Mouse (Mus musculus): ENCODE measurements at regions not wholly inside any gene's neighbourhood (a gene's known extent, or its start where the extent isn't known, plus 50 kb on each side); places are given as distances from the start of the nearest gene placed in this dataset.

- ATAC-seq (ENCODE audit: insufficient number of reproducible peaks, insufficient read depth, low FRiP score, low read depth), result no peak
- Histone ChIP-seq H3K4me1 (ENCODE audit: control insufficient read depth, insufficient read depth, low read length) (no peaks in the 10 kb centered on the region), H3K36me3 (ENCODE audit: control insufficient read depth, insufficient read depth, low read length) (no peaks in the 10 kb centered on the region), H3K9me3 (ENCODE audit: control insufficient read depth, low read depth, low read length) (no peaks in the 10 kb centered on the region), H3K27me3 (ENCODE audit: control insufficient read depth, insufficient read depth, low read length) (no peaks in the 10 kb centered on the region), H3K4me3 (ENCODE audit: low read depth, low read length) (no peak overlapping the region), H3K4me2 (replicated peaks; ENCODE audit: low read depth, low read length) (no peak overlapping the region), H3K9ac (replicated peaks; ENCODE audit: low read depth, low read length) (no peak overlapping the region), H3K27ac (ENCODE audit: low read length) (no peak overlapping the region)
- WGBS, result 76% methylated on average over 1 of the region's 1 CpGs
These were observed 2785.8 kb downstream of the Poteg start for GRCm38 (mm10) chr8:30233266-30233665.

DNA sequence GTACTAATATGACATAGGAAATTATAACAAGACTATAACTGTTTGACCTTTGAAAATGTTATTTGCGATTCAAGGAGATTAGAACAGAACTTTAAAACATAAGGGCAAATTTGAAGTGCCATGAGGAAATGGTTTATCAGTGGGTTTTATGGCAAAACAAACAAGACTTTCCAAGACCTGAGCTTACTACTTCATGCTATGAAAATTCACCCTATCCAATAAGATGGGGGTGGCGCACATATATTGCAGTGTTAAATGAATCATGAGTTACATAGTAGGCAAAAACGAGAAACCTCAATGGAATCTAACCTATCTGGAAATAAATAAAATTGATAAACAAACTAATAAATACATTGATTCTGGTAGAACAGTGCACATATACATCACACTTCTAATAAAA, 2804.3 kb downstream of the Poteg start:
- Histone ChIP-seq H3K27me3 (ENCODE audit: control insufficient read depth, insufficient read depth, low read length) (no peaks in the 10 kb centered on the region), H3K4me2 (replicated peaks; ENCODE audit: low read depth, low read length) (no peak overlapping the region), H3K9me3 (ENCODE audit: control insufficient read depth, low read depth, low read length) (no peaks in the 10 kb centered on the region), H3K36me3 (ENCODE audit: control insufficient read depth, insufficient read depth, low read length) (no peaks in the 10 kb centered on the region), H3K4me3 (ENCODE audit: low read depth, low read length) (no peak overlapping the region), H3K9ac (replicated peaks; ENCODE audit: low read depth, low read length) (no peak overlapping the region), H3K27ac (ENCODE audit: low read length) (no peak overlapping the region), H3K4me1 (ENCODE audit: control insufficient read depth, insufficient read depth, low read length) (no peaks in the 10 kb centered on the region)
- ATAC-seq (ENCODE audit: insufficient number of reproducible peaks, insufficient read depth, low FRiP score, low read depth), result no peak
- 89% methylated on average over 3 of the region's 3 CpGs for WGBS

- Histone ChIP-seq H3K9ac (replicated peaks; ENCODE audit: low read depth, low read length) (no peak overlapping the region), H3K4me2 (replicated peaks; ENCODE audit: low read depth, low read length) (no peak overlapping the region), H3K4me1 (ENCODE audit: control insufficient read depth, insufficient read depth, low read length) (no peaks in the 10 kb centered on the region), H3K9me3 (ENCODE audit: control insufficient read depth, low read depth, low read length) (no peaks in the 10 kb centered on the region), H3K27ac (ENCODE audit: low read length) (no peak overlapping the region), H3K4me3 (ENCODE audit: low read depth, low read length) (no peak overlapping the region), H3K27me3 (ENCODE audit: control insufficient read depth, insufficient read depth, low read length) (no peaks in the 10 kb centered on the region), H3K36me3 (ENCODE audit: control insufficient read depth, insufficient read depth, low read length) (no peaks in the 10 kb centered on the region)
- ATAC-seq (ENCODE audit: insufficient number of reproducible peaks, insufficient read depth, low FRiP score, low read depth), result no peak
- 86% methylated on average over 6 of the region's 6 CpGs for WGBS
These were observed 2822.8 kb downstream of the Poteg start for GRCm38 (mm10) chr8:30269949-30270910.

- Histone ChIP-seq H3K4me3 (ENCODE audit: low read depth, low read length) (no peak overlapping the region), H3K9me3 (ENCODE audit: control insufficient read depth, low read depth, low read length) (no peaks in the 10 kb centered on the region), H3K4me1 (ENCODE audit: control insufficient read depth, insufficient read depth, low read length) (no peaks in the 10 kb centered on the region), H3K27ac (ENCODE audit: low read length) (no peak overlapping the region), H3K4me2 (replicated peaks; ENCODE audit: low read depth, low read length) (no peak overlapping the region), H3K36me3 (ENCODE audit: control insufficient read depth, insufficient read depth, low read length) (no peaks in the 10 kb centered on the region), H3K27me3 (ENCODE audit: control insufficient read depth, insufficient read depth, low read length) (no peaks in the 10 kb centered on the region), H3K9ac (replicated peaks; ENCODE audit: low read depth, low read length) (no peak overlapping the region)
- 54% methylated on average over 4 of the region's 4 CpGs for WGBS
- no peak for ATAC-seq (ENCODE audit: insufficient number of reproducible peaks, insufficient read depth, low FRiP score, low read depth)
These were observed 2841.7 kb downstream of the Poteg start for GRCm38 (mm10) chr8:30289169-30289568.

DNA sequence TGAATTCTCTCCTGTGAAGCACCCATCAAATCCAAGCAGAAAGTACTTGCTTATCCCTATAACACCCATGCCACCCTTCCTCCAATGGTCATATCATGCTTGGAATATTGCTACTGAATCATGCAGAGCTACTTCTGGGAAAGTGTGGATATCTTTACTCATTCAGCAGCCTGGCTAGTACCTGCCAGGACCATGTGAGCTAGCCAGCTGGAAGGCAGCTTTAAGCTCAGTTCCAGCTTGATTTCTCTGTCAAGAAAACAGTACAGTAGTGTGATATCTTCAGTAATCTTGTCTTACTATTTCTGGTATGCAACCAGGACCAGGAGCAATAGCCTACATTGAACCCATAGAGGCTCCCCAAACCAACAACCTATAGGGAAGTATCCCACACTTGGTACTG, 2883.7 kb downstream of the Poteg start:
- H3K4me2 ChIP-seq (replicated peaks; ENCODE audit: low read depth, low read length), result no peak overlapping the region
- no peaks in the 10 kb centered on the region for H3K4me1 ChIP-seq (ENCODE audit: control insufficient read depth, insufficient read depth, low read length)
- no peak for ATAC-seq (ENCODE audit: insufficient number of reproducible peaks, insufficient read depth, low FRiP score, low read depth)
- H3K36me3 ChIP-seq (ENCODE audit: control insufficient read depth, insufficient read depth, low read length), result no peaks in the 10 kb centered on the region
- no peaks in the 10 kb centered on the region for H3K27me3 ChIP-seq (ENCODE audit: control insufficient read depth, insufficient read depth, low read length)
- H3K9ac ChIP-seq (replicated peaks; ENCODE audit: low read depth, low read length), result no peak overlapping the region
- no peak overlapping the region for H3K4me3 ChIP-seq (ENCODE audit: low read depth, low read length)
- no peaks in the 10 kb centered on the region for H3K9me3 ChIP-seq (ENCODE audit: control insufficient read depth, low read depth, low read length)
- no peak overlapping the region for H3K27ac ChIP-seq (ENCODE audit: low read length)

DNA sequence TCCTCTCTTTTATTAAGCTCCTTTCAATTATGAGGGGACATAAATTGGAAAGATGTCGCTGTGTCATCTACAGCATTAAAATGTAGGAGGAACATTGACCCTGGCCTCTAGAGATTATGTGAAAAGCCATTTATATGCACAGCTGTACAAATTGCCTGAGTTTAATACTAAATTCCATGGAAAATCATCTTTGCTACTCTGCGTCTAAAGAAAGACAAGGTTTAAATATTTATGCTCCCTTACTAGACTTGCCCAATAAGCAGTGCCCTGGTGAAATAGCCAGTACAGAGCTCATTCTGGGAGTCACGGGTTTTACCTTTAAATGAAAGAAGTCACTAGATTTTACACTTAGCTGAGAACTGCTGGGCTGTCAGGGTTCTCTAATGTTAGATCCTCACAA, 2885.9 kb downstream of the Poteg start:
- Histone ChIP-seq H3K4me2 (replicated peaks; ENCODE audit: low read depth, low read length) (no peak overlapping the region), H3K27me3 (ENCODE audit: control insufficient read depth, insufficient read depth, low read length) (no peaks in the 10 kb centered on the region), H3K4me3 (ENCODE audit: low read depth, low read length) (no peak overlapping the region), H3K9me3 (ENCODE audit: control insufficient read depth, low read depth, low read length) (no peaks in the 10 kb centered on the region), H3K9ac (replicated peaks; ENCODE audit: low read depth, low read length) (no peak overlapping the region), H3K4me1 (ENCODE audit: control insufficient read depth, insufficient read depth, low read length) (no peaks in the 10 kb centered on the region), H3K27ac (ENCODE audit: low read length) (no peak overlapping the region), H3K36me3 (ENCODE audit: control insufficient read depth, insufficient read depth, low read length) (no peaks in the 10 kb centered on the region)
- WGBS, result 57% methylated on average over 3 of the region's 3 CpGs
- ATAC-seq (ENCODE audit: insufficient number of reproducible peaks, insufficient read depth, low FRiP score, low read depth), result no peak

DNA sequence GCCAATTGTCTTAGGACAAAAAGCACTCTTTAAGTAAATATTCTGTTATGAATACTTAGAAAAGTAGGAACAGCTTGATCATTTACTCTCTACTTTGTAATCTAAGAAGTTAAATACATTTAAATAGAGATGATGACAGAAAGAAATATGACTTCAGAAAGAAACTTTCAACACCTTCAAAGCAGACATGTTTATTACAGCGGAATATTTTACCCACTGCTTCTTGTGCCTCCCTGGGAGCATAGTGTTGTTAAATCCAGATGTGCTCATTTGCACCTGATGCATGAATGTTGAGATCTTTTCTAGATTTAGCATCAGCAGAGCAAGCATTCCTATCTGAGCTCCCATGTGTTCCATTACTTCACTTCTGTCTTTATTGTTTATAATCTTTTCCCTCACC, 2912.0 kb downstream of the Poteg start:
- no peak overlapping the region for H3K4me2 ChIP-seq (replicated peaks; ENCODE audit: low read depth, low read length)
- H3K27ac ChIP-seq (ENCODE audit: low read length), result no peak overlapping the region
- H3K4me3 ChIP-seq (ENCODE audit: low read depth, low read length), result no peak overlapping the region
- WGBS, result 62% methylated on average over 1 of the region's 1 CpGs
- H3K36me3 ChIP-seq (ENCODE audit: control insufficient read depth, insufficient read depth, low read length), result no peaks in the 10 kb centered on the region
- no peak for ATAC-seq (ENCODE audit: insufficient number of reproducible peaks, insufficient read depth, low FRiP score, low read depth)
- H3K4me1 ChIP-seq (ENCODE audit: control insufficient read depth, insufficient read depth, low read length), result no peaks in the 10 kb centered on the region
- no peaks in the 10 kb centered on the region for H3K9me3 ChIP-seq (ENCODE audit: control insufficient read depth, low read depth, low read length)
- H3K9ac ChIP-seq (replicated peaks; ENCODE audit: low read depth, low read length), result no peak overlapping the region
- no peaks in the 10 kb centered on the region for H3K27me3 ChIP-seq (ENCODE audit: control insufficient read depth, insufficient read depth, low read length)

- Histone ChIP-seq H3K4me2 (replicated peaks; ENCODE audit: low read depth, low read length) (no peak overlapping the region), H3K36me3 (ENCODE audit: control insufficient read depth, insufficient read depth, low read length) (no peaks in the 10 kb centered on the region), H3K4me1 (ENCODE audit: control insufficient read depth, insufficient read depth, low read length) (no peaks in the 10 kb centered on the region), H3K9ac (replicated peaks; ENCODE audit: low read depth, low read length) (no peak overlapping the region), H3K9me3 (ENCODE audit: control insufficient read depth, low read depth, low read length) (no peaks in the 10 kb centered on the region), H3K4me3 (ENCODE audit: low read depth, low read length) (no peak overlapping the region), H3K27ac (ENCODE audit: low read length) (no peak overlapping the region), H3K27me3 (ENCODE audit: control insufficient read depth, insufficient read depth, low read length) (no peaks in the 10 kb centered on the region)
- WGBS, result 74% methylated on average over 2 of the region's 2 CpGs
- ATAC-seq (ENCODE audit: insufficient number of reproducible peaks, insufficient read depth, low FRiP score, low read depth), result no peak
These were observed 2918.3 kb downstream of the Poteg start for GRCm38 (mm10) chr8:30365721-30366120.

DNA sequence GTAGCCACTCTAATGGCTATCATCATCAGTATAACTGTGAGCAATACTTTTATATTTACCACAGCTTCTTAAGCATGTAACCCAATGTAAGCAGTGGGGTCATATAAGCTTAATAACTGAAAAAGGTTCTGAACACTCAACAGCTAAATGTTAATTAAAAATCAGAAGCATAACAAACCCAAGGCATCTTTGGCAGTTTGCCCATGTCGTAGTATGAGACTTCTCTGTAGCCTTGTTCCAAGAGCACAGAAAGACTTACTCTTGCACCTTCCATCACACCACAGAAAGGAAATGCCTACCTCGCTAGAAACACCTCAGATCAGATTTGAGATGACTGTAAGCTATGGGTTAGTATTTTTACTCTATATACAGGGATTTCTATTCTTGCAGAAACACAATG, 2944.5 kb downstream of the Poteg start:
- Histone ChIP-seq H3K4me2 (replicated peaks; ENCODE audit: low read depth, low read length) (no peak overlapping the region), H3K9me3 (ENCODE audit: control insufficient read depth, low read depth, low read length) (no peaks in the 10 kb centered on the region), H3K9ac (replicated peaks; ENCODE audit: low read depth, low read length) (no peak overlapping the region), H3K36me3 (ENCODE audit: control insufficient read depth, insufficient read depth, low read length) (no peaks in the 10 kb centered on the region), H3K27ac (ENCODE audit: low read length) (no peak overlapping the region), H3K4me1 (ENCODE audit: control insufficient read depth, insufficient read depth, low read length) (no peaks in the 10 kb centered on the region), H3K4me3 (ENCODE audit: low read depth, low read length) (no peak overlapping the region), H3K27me3 (ENCODE audit: control insufficient read depth, insufficient read depth, low read length) (no peaks in the 10 kb centered on the region)
- 81% methylated on average over 2 of the region's 2 CpGs for WGBS
- ATAC-seq (ENCODE audit: insufficient number of reproducible peaks, insufficient read depth, low FRiP score, low read depth), result no peak

All from stomach, embryonic 14.5 days (tissue).